Mouse (Mus musculus) stomach, postnatal 0 days (tissue): ENCODE measurements around the gene Rpn1. TPM values are rescaled to one million over a fixed set of nuclear protein-coding genes. Genes with fewer than 3 reads are reported as not detected.
A peak's percentile ranks its signal among the peaks of the same experiment; 100 is the strongest.

Source experiments
- ATAC-seq: fragments of 200-750 bp; cut with Nextera tagmentation; 2 replicates; pipeline ENCODE4 v1.8.0; 2017; ENCODE audit not compliant: low FRiP score, low TSS enrichment
- DNase-seq: peaks from one replicate; pipeline ENCODE4 v3.0.0-alpha.2; 2016; ENCODE audit warnings: low spot score
- H3K27ac ChIP-seq: fragments of 300-500 bp; sonication (generic); replicated peaks from 2 replicates; pipeline ENCODE4 v1.5.1; 2014; ENCODE audit warnings: mild to moderate bottlenecking, control low read depth
- H3K27me3 ChIP-seq: fragments of 300-500 bp; sonication (generic); 2 replicates; pipeline ENCODE4 v1.6.1; 2014; ENCODE audit warnings: low read length; ENCODE audit not compliant: control insufficient read depth, insufficient read depth
- H3K36me3 ChIP-seq: fragments of 300-500 bp; sonication (generic); 2 replicates; pipeline ENCODE4 v1.6.1; 2014; ENCODE audit warnings: low read length, mixed read lengths; ENCODE audit not compliant: control insufficient read depth, insufficient read depth
- H3K4me1 ChIP-seq: fragments of 300-500 bp; sonication (generic); replicated peaks from 2 replicates; pipeline ENCODE4 v1.6.1; 2014; ENCODE audit warnings: antibody characterized with exemption; ENCODE audit not compliant: control insufficient read depth, insufficient read depth
- H3K4me2 ChIP-seq: fragments of 300-500 bp; sonication (generic); replicated peaks from 2 replicates; pipeline ENCODE4 v1.6.1; 2014; ENCODE audit warnings: low read depth, mild to moderate bottlenecking, control low read depth, moderate library complexity
- H3K4me3 ChIP-seq: fragments of 300-500 bp; sonication (generic); 2 replicates; pipeline ENCODE4 v1.5.1; 2014; ENCODE audit warnings: low read depth, low read length, control low read depth
- H3K9ac ChIP-seq: fragments of 300-500 bp; sonication (generic); 2 replicates; pipeline ENCODE4 v1.6.1; 2014; ENCODE audit warnings: mild to moderate bottlenecking, low read length, control low read depth, mixed read lengths
- H3K9me3 ChIP-seq: fragments of 300-500 bp; sonication (generic); 2 replicates; pipeline ENCODE4 v1.6.1; 2016; ENCODE audit warnings: low read length; ENCODE audit not compliant: control insufficient read depth
- CTCF ChIP-seq: IDR thresholded peaks from 2 replicates; pipeline ENCODE4 v1.5.1; 2016; ENCODE audit warnings: antibody characterized with exemption, low read depth, mild to moderate bottlenecking, moderate library complexity
- EP300 ChIP-seq: optimal IDR thresholded peaks from 2 replicates; pipeline ENCODE3; 2016; ENCODE audit warnings: antibody characterized with exemption
- WGBS: fragments of 180-500 bp; shearing (Covaris S2); extraction: QIAGEN DNeasy Blood & Tissue Kit; methylation state at CpG from one replicate; pipeline ENCODE4 v1.1.7; 2014; 5-methylcytosine and 5-hydroxymethylcytosine counted together
- polyA plus RNA-seq: library from polyadenylated mRNA; unstranded; fragments of >200 nt; fragmentation: Nextera tagmentation; extraction: Ambion mirVana; gene quantifications from 2 replicates; pipeline ENCODE4 v1.2.1, GENCODE M21; 2015

Gene Rpn1
- polyA plus RNA-seq: 265 and 266 TPM in 2 replicates

DNA sequence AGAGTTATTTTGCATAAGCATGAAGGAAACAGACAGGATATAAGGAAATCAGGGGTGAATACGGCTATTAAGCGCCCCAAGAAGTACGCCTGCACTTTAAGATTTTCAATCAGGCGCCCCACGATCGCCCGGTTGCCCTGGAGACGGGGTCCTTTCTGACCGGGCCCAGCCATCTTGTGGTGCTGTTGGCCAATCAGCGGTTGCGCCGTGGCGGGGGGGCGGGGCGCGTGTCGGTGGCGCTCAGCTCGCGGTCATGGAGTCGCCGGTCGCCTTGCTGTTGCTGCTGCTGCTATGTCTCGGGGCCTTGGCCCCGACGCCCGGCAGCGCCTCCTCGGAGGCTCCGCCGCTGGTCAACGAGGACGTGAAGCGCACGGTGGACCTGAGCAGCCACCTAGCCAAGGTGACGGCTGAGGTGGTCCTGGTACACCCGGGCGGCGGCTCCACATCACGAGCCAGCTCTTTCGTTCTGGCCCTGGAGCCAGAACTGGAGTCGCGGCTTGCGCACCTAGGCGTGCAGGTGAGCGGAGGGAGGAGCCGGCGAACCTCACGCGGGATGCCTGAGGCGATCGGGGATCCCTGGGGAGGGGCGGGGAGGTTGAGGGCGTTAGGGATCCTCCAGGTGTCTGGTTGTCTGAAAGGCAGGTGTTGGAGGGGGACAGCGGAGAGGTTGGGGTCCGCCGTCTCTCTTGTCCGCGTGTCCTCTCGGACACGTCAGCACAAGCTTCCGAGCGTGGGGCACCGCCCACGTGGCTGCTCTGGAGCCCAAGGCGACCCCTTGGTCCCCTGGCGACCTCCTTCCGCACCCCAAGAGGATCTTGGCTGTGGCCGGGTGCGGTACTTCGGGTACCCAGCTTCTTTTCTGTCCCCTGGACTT lies at the start of gene Rpn1:
TSS of gene Rpn1 (plus strand) at position 205 of the 874 bp plus-strand sequence.
- Histone ChIP-seq H3K9ac (peak within 1 kb of the TSS; percentile 93), H3K4me1 (no peaks in the 10 kb centered on the region), H3K4me3 (peak within 1 kb of the TSS; percentile 98), H3K4me2 (peak within 1 kb of the TSS; percentile 95), H3K36me3 (no peaks in the 10 kb centered on the region; the same call in 1 of the 2 replicates), H3K27ac (peak within 1 kb of the TSS; percentile 89), H3K27me3 (no peaks in the 10 kb centered on the region), H3K9me3 (no peaks in the 10 kb centered on the region)
- peak; percentile 97 for ATAC-seq
- WGBS: under 1% methylated on average over 70 of the region's 71 CpGs
- peak; percentile 98 for DNase-seq
- no peak for TF ChIP-seq CTCF
- no peak for TF ChIP-seq EP300

DNA sequence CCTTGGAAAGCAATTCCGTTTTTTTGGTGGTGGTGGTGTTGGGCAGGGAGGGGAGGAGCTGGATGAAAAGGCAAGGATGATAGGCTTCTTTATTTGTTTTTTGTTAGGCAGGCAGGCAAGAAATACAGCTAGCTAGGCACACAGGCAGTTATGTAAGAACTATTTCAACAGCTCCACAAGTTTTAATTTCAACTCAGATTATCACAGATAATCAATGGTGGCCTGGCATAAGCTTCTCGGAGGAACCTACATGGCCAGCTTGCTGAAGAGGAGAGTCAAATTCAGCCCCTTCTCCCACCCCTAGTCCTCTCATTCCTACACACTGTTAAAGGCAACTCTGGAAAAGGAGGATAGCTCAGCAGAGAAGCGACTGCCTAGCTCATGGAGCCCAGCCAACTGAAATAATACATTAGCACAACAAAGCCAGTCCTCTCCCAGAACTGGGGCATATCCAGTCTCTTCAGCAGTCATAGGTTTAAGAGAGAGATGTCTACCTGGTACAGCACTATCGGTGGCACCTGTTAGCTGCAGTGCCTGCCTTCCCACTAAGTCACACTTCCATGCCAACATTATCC lies 46.7 kb upstream of the Rpn1 start:
- ATAC-seq (no peak), DNase-seq (no peak)
- Histone ChIP-seq H3K4me2 (no peak overlapping the region), H3K27ac (no peak overlapping the region), H3K36me3 (no peaks in the 10 kb centered on the region; the same call in 1 of the 2 replicates), H3K9me3 (no peaks in the 10 kb centered on the region), H3K27me3 (no peaks in the 10 kb centered on the region), H3K4me1 (0 out of 2 replicates have a peak, but pooled peaks cover 3% of the 10 kb centered on the region), H3K4me3 (no peak overlapping the region), H3K9ac (no peak overlapping the region)
- TF ChIP-seq CTCF (no peak), EP300 (no peak)
- WGBS: 63% methylated on average over 4 of the region's 4 CpGs

DNA sequence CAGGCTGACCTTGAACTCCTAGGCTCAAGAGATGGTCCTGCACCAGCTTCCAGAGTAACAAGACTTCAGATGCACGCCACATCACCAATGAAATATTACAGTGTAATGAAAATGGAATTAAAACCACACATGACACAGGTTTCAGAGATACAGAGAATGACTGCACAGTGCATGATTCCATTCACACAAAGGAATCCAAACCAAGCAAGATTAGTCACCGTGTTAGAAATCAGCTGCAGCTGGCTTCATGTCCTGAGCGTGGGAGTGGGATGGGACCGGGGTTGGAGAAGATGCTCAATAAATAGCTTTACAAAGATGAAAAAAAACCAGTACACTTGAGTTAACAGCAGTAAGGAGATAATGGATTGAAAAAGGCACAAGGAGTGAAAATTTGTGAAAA lies 44.9 kb upstream of the Rpn1 start:
- ATAC-seq (no peak), DNase-seq (no peak)
- Histone ChIP-seq H3K4me1 (peaks cover 6% of the 10 kb centered on the region; the same call in 1 of the 2 replicates), H3K9me3 (no peaks in the 10 kb centered on the region), H3K27me3 (no peaks in the 10 kb centered on the region), H3K27ac (no peak overlapping the region), H3K36me3 (no peaks in the 10 kb centered on the region; the same call in 1 of the 2 replicates), H3K4me2 (no peak overlapping the region), H3K4me3 (no peak overlapping the region), H3K9ac (no peak overlapping the region)
- TF ChIP-seq EP300 (no peak), CTCF (no peak)
- 92% methylated on average over 4 of the region's 4 CpGs for WGBS

DNA sequence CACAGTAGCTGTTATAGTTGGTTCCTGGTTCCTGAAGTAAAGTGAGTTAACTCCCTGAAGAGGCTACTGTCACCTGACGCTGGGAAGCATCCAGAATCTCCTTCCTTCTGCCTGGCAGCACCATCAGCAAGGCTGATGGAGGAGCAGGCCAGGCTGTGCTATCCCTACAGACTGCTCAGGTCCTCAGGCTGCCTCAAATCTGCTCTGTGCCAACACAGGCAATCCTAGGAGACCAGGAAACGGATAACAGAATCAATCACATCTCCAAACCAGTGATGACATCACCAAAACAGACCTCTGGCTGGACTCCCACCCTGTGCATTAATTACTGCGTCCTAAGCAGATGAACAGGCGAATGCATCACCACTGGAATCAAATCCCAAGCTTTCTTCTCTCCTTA lies 43.1 kb upstream of the Rpn1 start:
- TF ChIP-seq EP300 (no peak), CTCF (no peak)
- Histone ChIP-seq H3K27ac (peak overlapping the region; percentile 56; the same call in 1 of the 2 replicates), H3K9ac (no peak overlapping the region), H3K27me3 (no peaks in the 10 kb centered on the region), H3K36me3 (no peaks in the 10 kb centered on the region; the same call in 1 of the 2 replicates), H3K9me3 (no peaks in the 10 kb centered on the region), H3K4me3 (no peak overlapping the region), H3K4me2 (no peak overlapping the region), H3K4me1 (peaks cover 6% of the 10 kb centered on the region; the same call in 1 of the 2 replicates)
- 47% methylated on average over 4 of the region's 4 CpGs for WGBS
- ATAC-seq (no peak), DNase-seq (no peak)

DNA sequence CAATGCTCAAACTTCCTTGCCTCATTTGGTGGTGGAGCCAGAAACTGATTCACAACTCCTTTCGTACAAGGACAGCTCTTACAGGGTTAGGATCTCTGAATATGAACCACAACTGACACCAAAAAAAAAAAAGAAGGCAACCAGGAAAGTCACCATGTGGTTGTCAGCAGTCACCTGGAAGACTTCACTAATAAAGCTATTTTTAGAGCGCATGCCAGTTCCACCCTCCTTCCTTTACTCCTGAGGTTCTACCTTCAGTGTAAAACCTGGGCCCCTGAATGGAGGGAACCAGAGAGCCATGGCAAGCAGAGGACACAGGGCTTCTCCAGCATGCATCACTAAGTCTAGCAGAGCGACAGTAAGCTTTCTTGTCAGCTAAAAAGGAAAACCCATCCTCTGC lies 41.9 kb upstream of the Rpn1 start:
- Histone ChIP-seq H3K27me3 (no peaks in the 10 kb centered on the region), H3K9me3 (no peaks in the 10 kb centered on the region), H3K36me3 (no peaks in the 10 kb centered on the region; the same call in 1 of the 2 replicates), H3K4me2 (no peak overlapping the region), H3K27ac (peak overlapping the region; percentile 24; the same call in 1 of the 2 replicates), H3K4me1 (peaks cover 6% of the 10 kb centered on the region), H3K9ac (no peak overlapping the region; the same call in 1 of the 2 replicates), H3K4me3 (no peak overlapping the region)
- ATAC-seq (no peak), DNase-seq (no peak)
- WGBS: 81% methylated on average over 3 of the region's 3 CpGs
- TF ChIP-seq EP300 (no peak), CTCF (no peak)
